Mouse (Mus musculus): Measurements from ENCODE around the gene Ucma.

DNA sequence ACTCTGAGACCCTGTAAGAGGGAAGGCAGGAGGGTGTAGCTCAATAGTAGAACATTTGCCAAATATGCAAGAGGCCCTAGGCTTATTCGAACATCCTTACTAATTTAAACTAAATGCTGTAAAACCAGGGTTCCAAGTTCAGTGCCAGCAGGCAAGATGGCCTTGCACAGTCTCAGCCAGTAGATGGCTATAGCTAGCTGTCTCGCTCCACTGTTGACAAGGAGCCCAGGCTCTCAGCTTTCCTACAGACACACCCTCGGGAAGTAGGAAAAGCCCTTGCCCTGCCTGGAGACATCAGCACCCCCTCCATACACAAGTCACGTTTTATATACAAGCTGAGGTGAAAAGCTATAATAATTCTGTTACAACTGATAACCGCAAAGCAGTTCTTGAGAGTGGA lies 56.7 kb downstream of the Ucma start:
- TF ChIP-seq CTCF (IDR thresholded peaks at IDR 0.05; ENCODE audit: low read depth, low read length) (no peak), POLR2A (IDR thresholded peaks at IDR 0.05; ENCODE audit: borderline replicate concordance, low read depth, low read length) (no peak)
